Mouse (Mus musculus) embryonic facial prominence, embryonic 14.5 days (tissue): Measurements from ENCODE around the gene Rps8. TPM values are rescaled to one million over a fixed set of nuclear protein-coding genes. Genes with fewer than 3 reads are reported as not detected.

ENCODE experiments used
- microRNA-seq: library from miRNA; unstranded; fragments of <30 nt; microRNA quantifications from one replicate; pipeline ENCODE4, GENCODE M21; 2016; ENCODE audit warnings: borderline number of aligned reads
- polyA plus RNA-seq: library from polyadenylated mRNA; unstranded; fragments of >200 nt; fragmentation: Nextera tagmentation; extraction: Ambion mirVana; gene quantifications from 2 replicates; pipeline ENCODE4 v1.2.1, GENCODE M21; 2014

Rps8 gene
- polyA plus RNA-seq, 1 experiment from 2014 or later = 1,364 TPM

Small RNAs within 50 kb of the gene (microRNA-seq; reads per million reads assigned to microRNA genes)
- gene Gm22398 = not detected

Other genes with a start within 250 kb of the Rps8 start
- 74.0 and 77.1 TPM in 2 replicates for gene Urod, start 161.8 kb downstream of the Rps8 start, polyA plus RNA-seq
- 9.1 and 9.8 TPM in 2 replicates for gene Hectd3, start 160.9 kb downstream of the Rps8 start, polyA plus RNA-seq
- 38.6 and 48.4 TPM in 2 replicates for gene Eif2b3, start 136.8 kb downstream of the Rps8 start, polyA plus RNA-seq
- gene Ptch2, start 60.2 kb downstream of the Rps8 start, polyA plus RNA-seq = 9.0 and 11.0 TPM in 2 replicates
- 6.6 and 7.0 TPM in 2 replicates for gene Btbd19, start 30.5 kb downstream of the Rps8 start, polyA plus RNA-seq
- gene Tctex1d4, start 29.4 kb downstream of the Rps8 start, polyA plus RNA-seq = 0.30 and 0.84 TPM in 2 replicates
- gene Plk3, start 22.3 kb downstream of the Rps8 start, polyA plus RNA-seq = 5.1 and 5.6 TPM in 2 replicates
- 42.9 and 50.7 TPM in 2 replicates for gene Kif2c, start 26.4 kb upstream of the Rps8 start, polyA plus RNA-seq
- 15.5 and 21.9 TPM in 2 replicates for gene Tmem53, start 95.7 kb upstream of the Rps8 start, polyA plus RNA-seq
- gene Armh1, start 95.9 kb upstream of the Rps8 start, polyA plus RNA-seq = 1.3 and 1.8 TPM in 2 replicates